Mouse (Mus musculus) neutrophil, adult 5-6 weeks (primary cell): ENCODE measurements around the gene Sec14l4. TPM values are rescaled to one million over a fixed set of nuclear protein-coding genes. Genes with fewer than 3 reads are reported as not detected.
"Not testable (repeated sequence)": the region's sequence is repeated elsewhere in the genome, so short reads cannot be mapped to it uniquely, and the experiment has no call there.

Experiments used
- ATAC-seq: fragments of 151-379, 151-347 bp; 2 replicates; pipeline ENCODE4 v1.8.0; 2017; ENCODE audit warnings: mild to moderate bottlenecking, moderate TSS enrichment; ENCODE audit not compliant: insufficient number of reproducible peaks, poor library complexity, low FRiP score, severe bottlenecking; ENCODE audit errors: extremely low read depth
- total RNA-seq: library from RNA; stranded (forward); fragments of 200-1000 nt; gene quantifications from 2 replicates; pipeline ENCODE4 v1.2.3, GENCODE M21; 2017

Gene Sec14l4
- total RNA-seq, 1 experiment from 2014 or later = not detected

- not testable (repeated sequence) for ATAC-seq
Observed at GRCm38 (mm10) chr11:4022111-4022510, 9.2 kb upstream of the Sec14l4 start.

DNA sequence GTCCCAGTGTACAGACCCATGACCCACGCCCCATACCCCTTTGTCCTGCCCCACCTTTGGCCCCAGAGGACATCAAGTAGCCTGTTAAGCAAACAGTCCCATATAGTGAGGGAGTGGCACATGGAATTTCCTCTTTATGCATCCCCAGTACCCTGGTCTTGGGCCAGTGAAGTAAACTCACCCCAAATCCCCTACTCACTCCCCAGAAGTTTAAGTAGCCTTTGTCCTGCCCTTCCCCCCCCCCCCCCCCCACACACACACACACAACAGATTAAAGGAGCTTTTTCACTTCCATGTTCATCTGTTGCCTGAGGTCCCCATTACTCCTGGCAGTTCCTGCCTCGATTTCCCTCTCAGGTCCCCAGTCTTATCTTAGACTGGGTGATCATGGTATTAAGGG is 7.9 kb upstream of the Sec14l4 start:
- no peak for ATAC-seq

GRCm38 (mm10) chr11:4027066-4027465 is 4.2 kb upstream of the Sec14l4 start:
- no peak for ATAC-seq

DNA sequence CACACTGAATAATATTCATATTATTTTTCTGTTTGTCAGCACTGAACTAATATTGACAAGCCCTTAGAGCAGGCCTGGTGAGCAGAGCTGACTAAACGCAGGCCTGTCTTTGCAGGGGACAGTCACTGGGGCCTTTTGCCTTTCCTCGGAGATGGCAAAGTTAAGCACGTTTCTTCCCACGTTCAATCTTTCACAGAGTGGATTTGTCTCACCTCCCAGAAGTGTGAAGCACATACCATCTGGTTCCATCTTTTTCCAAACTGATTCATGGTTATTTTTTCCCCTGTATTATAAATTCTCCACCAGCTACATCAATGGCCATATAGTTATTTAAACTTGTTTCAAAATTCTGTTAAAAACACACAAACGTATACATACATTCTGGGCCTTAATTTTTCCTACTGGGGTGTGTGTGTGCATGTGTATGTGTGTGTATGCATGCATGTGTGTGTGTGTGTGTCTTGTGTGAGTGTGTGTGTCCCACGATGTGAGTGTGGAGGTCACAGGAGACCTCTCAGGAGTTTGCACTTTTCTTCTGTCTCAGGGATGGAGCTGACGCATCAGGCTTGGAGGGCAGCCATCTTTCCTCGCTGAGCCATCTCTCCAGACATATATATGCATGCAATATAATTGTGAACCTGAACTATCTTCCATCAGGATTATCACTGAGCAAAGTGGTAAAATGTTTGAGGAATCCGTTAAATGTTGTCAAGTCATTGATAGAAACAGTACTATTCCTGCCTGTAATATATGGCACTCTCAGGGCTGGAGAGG is 3.5 kb upstream of the Sec14l4 start:
- ATAC-seq = no peak

DNA sequence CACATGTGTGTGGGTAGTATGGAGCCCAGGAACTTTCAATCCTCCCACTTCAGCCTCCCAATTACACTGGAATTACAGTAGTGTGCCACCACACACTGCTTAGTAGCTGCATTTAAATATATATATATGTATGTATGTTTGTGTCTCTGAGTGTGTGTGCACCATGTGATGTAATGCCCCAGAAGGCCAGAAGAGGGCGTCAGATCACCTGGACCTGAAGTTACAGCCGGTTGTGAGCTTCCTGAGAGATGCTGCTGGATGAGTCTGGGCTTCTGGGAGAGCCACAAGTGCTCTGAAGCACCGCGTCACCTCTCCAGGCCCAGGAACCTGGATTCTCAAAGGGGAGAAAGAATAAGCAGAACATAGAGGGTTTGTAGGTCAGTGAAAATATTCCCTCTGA is 1.9 kb upstream of the Sec14l4 start:
- no peak for ATAC-seq

DNA sequence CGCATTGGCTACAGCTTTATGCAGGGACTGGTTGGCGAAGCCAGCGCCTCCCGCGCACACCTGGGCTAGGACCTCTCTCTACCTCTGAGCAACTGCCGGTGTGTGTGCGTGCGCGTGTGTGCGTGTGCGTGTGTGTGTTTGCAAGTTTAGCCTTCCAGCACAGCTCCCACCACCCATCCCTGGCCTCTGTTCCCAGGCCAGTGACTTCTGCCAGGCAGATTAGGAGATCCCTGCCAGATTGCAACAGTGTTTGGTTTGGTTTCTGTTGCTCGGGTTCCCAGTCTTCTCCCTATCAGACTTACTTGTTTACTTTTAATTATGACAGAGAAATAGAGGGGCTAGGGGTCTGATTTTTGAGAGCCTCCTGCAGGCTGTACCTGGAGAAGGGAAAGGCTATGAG is 699 bp downstream of the Sec14l4 start:
- no peak for ATAC-seq

GRCm38 (mm10) chr11:4033471-4033870 is 2.2 kb downstream of the Sec14l4 start:
- no peak for ATAC-seq

GRCm38 (mm10) chr11:4034169-4034568 is 2.9 kb downstream of the Sec14l4 start:
- no peak for ATAC-seq

DNA sequence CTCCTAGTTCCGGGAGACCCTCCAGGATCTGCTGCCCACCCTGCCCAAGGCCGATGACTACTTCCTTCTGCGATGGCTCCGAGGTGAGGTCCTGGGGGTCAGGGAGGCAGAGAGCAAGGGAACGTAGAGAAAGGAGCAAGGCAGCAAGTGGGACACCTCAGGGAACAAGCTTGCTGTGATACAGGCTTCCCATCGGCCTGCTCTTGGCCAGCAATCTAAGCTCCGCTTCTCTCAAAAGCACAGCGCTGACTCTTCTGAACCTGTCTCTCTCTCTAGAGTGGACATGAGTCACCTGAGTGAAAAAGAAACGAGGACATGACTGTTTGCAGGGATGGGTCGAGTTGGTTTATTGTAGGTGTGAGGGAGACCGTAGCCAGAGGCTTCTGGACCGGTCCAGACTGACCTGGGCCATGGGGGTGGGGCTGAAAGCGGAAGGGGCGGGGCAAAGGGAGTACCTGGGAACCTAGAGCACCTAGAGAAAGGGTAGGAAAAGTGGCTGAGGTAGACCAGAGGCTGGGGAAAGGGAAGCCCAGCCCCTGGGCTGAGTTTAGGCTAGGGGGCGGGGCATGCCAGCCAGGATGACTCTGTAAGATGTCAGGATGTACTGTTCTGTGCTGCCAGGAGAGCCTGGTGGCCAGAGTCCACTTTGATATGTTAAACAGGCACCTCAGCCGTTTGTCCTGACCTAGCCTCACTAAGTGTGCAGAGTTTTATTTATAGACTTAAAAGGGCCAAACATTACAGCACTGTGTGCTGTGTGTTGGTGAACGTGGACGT is 4.0 kb downstream of the Sec14l4 start:
- ATAC-seq = no peak

DNA sequence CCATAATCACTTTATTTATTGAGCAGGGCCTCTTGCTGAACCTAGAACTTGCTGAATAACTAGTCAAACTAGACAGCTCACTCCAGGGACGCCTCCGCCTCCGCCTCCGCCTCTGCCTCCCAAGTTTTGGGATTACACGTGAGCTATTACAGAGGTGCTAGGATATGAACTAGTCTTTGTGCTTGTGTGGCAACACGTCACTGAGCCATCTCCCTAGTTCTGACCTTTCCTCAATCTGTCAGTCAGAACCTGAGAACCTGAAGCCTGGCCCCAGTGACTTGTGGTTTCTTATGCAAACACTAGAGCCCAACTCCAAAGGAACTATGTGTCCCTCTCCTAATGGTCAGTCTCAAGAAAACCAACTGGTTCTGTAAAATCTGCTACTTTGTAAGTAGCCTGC is 4.7 kb downstream of the Sec14l4 start:
- ATAC-seq = no peak

DNA sequence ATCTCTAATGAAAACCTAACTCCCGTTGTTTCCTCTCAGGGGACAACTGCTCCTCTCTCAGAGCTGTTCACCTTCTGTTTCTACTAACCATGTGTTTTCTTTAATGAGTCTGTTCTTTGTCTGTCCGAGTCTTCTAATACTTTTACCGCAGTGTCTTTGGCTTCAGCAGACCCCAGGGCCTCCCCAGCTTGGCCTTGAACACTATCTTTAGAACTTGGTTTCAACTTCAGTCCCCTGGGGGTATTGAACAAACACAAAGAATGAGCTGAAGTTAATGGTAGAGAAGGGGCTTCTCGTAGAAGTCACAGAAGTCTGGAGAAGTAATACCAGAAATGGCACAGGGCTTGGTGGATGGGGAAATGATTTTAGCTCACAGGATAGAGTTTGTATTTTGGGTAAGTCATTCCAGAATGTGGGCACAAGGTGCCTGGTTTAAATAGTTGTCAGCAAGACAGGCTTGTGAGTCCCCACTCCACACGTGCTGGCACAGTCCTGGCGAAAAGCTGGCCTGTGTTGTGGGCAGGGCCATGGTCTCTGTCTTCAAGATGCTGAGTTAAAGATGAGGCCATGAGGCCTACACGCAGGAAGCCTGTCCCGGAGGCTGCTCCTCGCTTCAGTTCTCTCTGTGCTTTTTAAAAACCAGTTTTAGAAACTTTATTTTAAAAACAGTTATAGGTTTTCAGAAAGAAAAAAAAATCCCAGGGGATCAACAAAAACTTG is 5.3 kb downstream of the Sec14l4 start:
- ATAC-seq = no peak

DNA sequence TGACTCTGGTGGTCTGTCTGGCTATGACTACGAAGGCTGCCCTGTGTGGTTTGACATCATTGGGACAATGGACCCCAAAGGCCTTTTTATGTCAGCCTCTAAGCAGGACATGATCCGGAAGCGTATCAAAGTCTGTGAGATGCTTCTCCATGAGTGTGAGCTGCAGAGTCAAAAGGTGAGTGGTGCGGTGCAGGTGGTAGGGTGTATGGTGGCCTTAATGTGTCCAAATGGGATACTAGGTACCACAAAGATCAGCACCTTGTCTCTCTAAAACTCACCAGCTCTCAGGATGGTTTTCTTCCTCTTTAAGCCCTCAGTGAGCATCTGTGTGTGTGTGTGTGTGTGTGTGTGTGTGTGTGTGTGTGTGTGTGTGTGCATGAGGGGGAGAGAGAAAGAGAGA is 8.7 kb downstream of the Sec14l4 start:
- no peak for ATAC-seq

GRCm38 (mm10) chr11:4041123-4041625 is 9.9 kb downstream of the Sec14l4 start:
- no peak for ATAC-seq

DNA sequence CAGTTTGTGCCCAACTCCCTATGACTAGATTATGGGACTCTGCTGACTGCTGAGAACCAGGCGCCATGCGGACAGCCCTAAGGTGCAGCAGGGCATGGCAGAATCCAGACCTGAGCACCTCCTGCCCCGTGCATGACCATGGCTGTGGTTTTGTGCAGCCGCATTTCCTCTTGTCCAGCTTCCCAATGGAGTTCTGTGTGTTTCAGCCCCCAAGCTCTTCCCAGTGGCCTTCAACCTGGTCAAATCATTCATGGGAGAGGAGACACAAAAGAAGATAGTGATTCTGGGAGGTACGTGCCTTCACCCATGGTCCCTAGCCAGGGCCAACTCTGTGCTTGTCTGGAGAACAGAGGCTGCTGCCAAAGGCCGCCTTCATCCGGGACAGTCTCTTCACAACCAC is 11.8 kb downstream of the Sec14l4 start:
- ATAC-seq = no peak

DNA sequence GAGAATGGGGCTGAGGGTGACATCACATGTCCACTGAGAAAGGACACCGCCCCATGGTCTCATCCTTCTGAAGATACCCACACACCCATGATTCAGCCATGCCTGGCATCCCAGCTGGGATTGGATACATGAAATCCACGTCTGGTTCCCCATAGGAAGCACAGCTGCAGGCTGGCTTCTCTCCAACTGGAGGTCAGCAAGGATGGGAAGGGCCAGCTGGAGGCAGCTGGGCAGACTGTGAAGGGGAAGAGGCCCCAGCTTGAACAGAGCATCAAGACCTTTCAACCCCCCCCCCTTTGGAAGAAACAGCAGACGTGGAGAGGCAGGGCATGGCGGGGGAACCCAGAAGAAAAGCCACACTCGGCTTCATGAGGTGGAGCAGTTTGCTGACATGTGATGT is 15.3 kb downstream of the Sec14l4 start:
- no peak for ATAC-seq

GRCm38 (mm10) chr11:4047766-4048165 is 16.5 kb downstream of the Sec14l4 start:
- no peak for ATAC-seq

GRCm38 (mm10) chr11:4048438-4048837 is 17.2 kb downstream of the Sec14l4 start:
- ATAC-seq = no peak

DNA sequence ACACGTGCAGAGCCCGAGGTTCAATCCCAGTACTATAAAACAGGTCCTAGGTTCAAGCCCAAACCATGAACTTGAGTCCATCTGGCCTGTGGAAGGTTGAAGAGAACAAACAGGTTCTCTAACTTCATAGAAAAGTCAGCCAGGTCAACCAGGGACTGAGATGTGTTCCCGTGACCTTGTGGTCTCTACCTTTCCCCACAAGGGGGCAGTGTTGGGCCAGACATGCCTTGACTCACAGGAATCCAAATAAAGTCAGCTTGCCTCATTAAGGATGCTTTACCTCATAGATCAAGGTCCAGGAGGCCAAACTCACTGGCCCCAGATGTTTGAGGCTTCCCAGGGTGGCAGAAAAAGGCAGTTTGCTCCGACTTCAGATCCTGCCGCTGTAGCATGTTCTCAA is 22.3 kb downstream of the Sec14l4 start:
- ATAC-seq = 0 out of 2 replicates have a peak, but pooled peaks have one; percentile 30

DNA sequence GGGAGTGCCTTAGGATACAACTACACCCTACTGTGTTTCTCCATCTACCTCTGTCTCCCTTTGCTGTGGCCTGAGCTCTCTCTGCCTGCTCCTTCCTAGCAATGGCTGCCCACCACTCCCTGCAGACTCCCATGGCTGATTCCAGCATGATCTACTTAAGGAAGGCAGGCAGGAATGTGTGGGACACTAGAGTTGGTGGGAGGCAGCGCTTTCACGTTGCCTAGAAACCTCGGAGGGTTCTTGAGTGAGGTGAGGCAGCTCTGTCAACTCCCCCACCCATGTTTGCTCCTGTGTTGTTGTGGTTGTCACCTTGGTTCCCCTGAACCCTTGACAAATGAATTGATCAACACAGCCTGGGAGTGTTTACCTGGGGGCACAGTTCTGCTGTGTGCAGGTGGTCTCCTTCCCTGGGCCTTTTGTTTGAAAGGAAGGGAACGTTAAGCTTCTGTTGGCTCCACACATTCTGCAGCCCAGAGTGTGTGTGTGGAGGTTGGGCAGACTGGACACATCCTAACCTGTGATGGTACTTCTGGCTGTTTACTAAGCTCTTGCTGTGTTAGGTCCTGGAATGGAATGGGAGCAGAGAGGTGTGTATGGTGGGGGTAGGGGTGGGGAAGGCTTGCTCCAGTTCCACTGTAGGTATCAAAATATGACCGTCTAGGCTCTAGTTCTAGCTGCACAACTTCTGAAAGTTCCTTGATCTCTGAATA is 29.8 kb downstream of the Sec14l4 start:
- no peak for ATAC-seq
